Mouse (Mus musculus) midbrain, embryonic 15.5 days (tissue): ENCODE measurements around the gene Bri3bp. TPM values are rescaled to one million over a fixed set of nuclear protein-coding genes. Genes with fewer than 3 reads are reported as not detected.
"Not testable (repeated sequence)": the region's sequence is repeated elsewhere in the genome, so short reads cannot be mapped to it uniquely, and the experiment has no call there.

ENCODE experiments used
- ATAC-seq: fragments of 200-750 bp; cut with Nextera tagmentation; replicated peaks from 2 replicates; pipeline ENCODE4 v1.8.0; 2017; ENCODE audit warnings: moderate TSS enrichment
- H3K27ac ChIP-seq: fragments of 300-500 bp; sonication (generic); 2 replicates; pipeline ENCODE4 v1.5.1; 2015; ENCODE audit warnings: mild to moderate bottlenecking, inconsistent platforms
- H3K27me3 ChIP-seq: fragments of 300-500 bp; sonication (generic); replicated peaks from 2 replicates; pipeline ENCODE4 v1.6.1; 2015; ENCODE audit warnings: inconsistent platforms
- H3K36me3 ChIP-seq: fragments of 300-500 bp; sonication (generic); replicated peaks from 2 replicates; pipeline ENCODE4 v1.6.1; 2015; ENCODE audit warnings: inconsistent platforms
- H3K4me1 ChIP-seq: fragments of 300-500 bp; sonication (generic); 2 replicates; pipeline ENCODE4 v1.6.1; 2015; ENCODE audit warnings: inconsistent platforms
- H3K4me2 ChIP-seq: fragments of 300-500 bp; sonication (generic); 2 replicates; pipeline ENCODE4 v1.6.1; 2015; ENCODE audit warnings: inconsistent platforms, mild to moderate bottlenecking, moderate library complexity
- H3K4me3 ChIP-seq: fragments of 300-500 bp; sonication (generic); 2 replicates; pipeline ENCODE4 v1.5.1; 2015; ENCODE audit warnings: mild to moderate bottlenecking, inconsistent platforms
- H3K9ac ChIP-seq: fragments of 300-500 bp; sonication (generic); 2 replicates; pipeline ENCODE4 v1.6.1; 2015; ENCODE audit warnings: mild to moderate bottlenecking, inconsistent platforms
- H3K9me3 ChIP-seq: fragments of 300-500 bp; sonication (generic); 2 replicates; pipeline ENCODE4 v1.6.1; 2016; ENCODE audit warnings: inconsistent platforms
- WGBS: fragments of 180-500 bp; shearing (Covaris S2); methylation state at CpG from one replicate; pipeline ENCODE4 v1.1.7; 2015; ENCODE audit warnings: mixed read lengths; 5-methylcytosine and 5-hydroxymethylcytosine counted together
- polyA plus RNA-seq: library from polyadenylated mRNA; unstranded; fragments of >200 nt; fragmentation: Nextera tagmentation; extraction: Ambion mirVana; gene quantifications from 2 replicates; pipeline ENCODE4 v1.2.1, GENCODE M21; 2015

Gene Bri3bp
- polyA plus RNA-seq, 1 experiment from 2014 or later: 36.4 TPM

DNA sequence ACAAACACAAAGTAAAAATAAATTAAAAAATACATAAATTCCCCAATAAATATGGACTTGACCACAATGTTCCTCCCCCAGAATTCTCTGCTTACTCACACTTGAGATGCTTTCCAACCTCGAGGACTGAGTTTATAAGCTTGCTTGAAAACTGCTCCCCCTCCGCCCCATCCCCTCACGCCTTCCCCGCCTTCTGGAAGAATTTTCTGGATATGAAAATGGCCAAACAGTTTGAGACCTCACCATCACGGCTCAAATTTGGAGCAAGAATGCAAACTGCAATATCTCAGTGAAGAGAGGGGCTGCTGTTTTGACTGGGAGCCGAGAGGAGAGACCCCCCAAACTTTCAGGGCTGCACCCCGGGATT lies 36.8 kb upstream of the Bri3bp start:
- Histone ChIP-seq H3K4me1 (peaks cover 16% of the 10 kb centered on the region), H3K9me3 (no peaks in the 10 kb centered on the region), H3K4me2 (peak overlapping the region; percentile 68), H3K9ac (peak overlapping the region; percentile 65), H3K27me3 (no peaks in the 10 kb centered on the region), H3K36me3 (no peaks in the 10 kb centered on the region), H3K27ac (peak overlapping the region; percentile 91), H3K4me3 (peak overlapping the region; percentile 53)
- ATAC-seq: no peak
- under 1% methylated on average over 7 of the region's 7 CpGs for WGBS

DNA sequence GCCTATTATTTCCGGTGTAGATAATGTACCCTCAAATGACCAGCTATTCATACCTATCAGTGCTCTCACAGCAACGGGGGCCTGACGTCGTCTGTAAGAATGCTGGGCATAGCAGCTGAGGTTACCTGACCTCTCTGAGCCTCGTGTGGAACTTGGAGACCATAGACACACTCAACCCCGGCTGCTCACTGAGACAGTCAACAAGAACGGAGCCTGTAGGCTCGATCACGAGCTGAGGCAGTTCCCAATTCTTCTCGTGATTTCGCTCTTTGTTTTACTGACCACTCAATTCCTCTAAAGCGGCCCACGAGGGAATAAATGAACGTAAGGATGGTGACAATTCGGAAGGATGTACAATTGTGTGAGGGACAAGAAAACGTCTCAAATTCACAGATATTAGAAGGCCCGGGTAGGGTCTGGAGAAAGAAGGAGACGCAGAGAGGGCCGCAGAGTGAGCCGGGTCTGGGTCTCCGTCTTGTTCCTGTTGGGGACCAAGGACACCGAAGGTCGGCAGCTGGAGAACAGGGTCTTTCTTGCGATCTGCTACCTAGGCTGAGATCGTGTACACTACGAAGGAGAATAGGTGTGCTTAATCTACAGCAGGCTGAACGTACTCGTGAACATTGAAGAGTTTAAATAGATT lies 36.3 kb upstream of the Bri3bp start:
- peak overlapping the region; percentile 68 for H3K4me2 ChIP-seq
- under 1% methylated on average over 28 of the region's 28 CpGs for WGBS
- no peaks in the 10 kb centered on the region for H3K9me3 ChIP-seq
- peak overlapping the region; percentile 65 for H3K9ac ChIP-seq
- no peaks in the 10 kb centered on the region for H3K27me3 ChIP-seq
- ATAC-seq: peak; percentile 28; the same call in 1 of the 2 replicates
- peak overlapping the region; percentile 91 for H3K27ac ChIP-seq
- H3K4me1 ChIP-seq: peaks cover 19% of the 10 kb centered on the region
- H3K36me3 ChIP-seq: no peaks in the 10 kb centered on the region
- H3K4me3 ChIP-seq: peak overlapping the region; percentile 53

DNA sequence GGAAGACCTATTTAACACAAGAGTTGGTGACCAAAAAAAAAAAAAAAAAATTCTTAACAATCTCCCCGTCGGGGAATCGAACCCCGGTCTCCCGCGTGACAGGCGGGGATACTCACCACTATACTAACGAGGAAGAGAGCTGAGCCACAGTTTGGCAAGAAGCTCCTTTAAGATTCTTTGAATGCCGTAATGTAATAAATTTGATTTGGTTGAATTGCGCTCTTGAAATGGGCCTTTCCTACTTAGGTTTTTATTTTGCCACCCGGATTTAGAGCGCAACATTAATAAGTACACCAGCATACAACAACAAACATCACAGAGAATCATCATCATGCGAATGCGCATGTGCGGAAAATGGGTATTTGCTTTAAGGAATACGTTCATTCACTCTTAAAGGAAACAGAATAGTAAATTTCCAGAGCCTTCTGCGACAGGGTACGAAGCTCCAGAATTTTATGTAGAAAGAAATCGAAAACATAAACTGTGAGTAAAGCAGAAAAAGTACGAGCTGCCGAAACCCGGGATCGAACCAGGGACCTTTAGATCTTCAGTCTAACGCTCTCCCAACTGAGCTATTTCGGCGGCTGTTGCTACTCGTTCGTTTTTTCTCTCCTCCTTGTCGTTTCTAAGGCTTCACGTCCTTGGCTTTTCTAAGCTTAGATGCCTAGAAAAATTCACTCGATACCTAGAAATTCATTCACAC lies 35.7 kb upstream of the Bri3bp start:
- H3K9ac ChIP-seq: peak overlapping the region; percentile 65
- H3K36me3 ChIP-seq: no peaks in the 10 kb centered on the region
- H3K4me1 ChIP-seq: peaks cover 19% of the 10 kb centered on the region
- H3K4me3 ChIP-seq: peak overlapping the region; percentile 53
- no peaks in the 10 kb centered on the region for H3K27me3 ChIP-seq
- peak overlapping the region; percentile 68 for H3K4me2 ChIP-seq
- peak overlapping the region; percentile 91 for H3K27ac ChIP-seq
- H3K9me3 ChIP-seq: no peaks in the 10 kb centered on the region
- ATAC-seq: peak; percentile 62
- WGBS: under 1% methylated on average over 31 of the region's 31 CpGs

DNA sequence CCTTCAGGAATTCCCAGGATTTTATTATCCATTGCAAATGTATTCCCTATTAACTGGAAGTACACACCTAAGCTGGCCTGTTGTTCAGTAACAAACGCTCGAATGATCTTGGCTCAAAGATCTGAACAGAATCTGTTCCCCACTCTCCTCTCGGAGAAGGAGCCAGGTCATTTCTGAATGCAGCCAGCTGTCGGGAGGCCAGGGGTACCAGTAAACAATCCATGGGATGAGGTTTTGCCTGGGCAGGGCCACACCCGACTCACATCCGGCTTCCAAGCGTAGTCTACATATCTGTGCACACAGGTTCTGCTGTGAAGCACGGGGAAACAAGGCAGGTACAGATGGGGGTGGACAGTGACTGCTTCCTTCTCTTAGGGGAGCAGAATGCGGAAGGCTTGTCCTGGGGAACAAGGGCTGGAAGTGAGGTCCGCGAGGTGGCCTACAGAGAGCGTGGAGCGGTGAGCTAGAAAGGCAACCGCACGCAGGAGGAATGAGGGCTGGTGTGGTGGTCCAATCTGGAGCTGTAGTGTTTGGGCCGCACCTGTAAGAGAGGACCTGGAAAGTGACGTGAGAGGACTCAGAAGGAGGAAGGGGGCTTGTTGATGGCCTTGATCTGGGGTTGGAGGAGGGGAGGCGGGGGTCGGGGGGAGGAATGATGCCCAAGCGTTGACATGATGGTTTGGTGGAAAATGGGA lies 34.9 kb upstream of the Bri3bp start:
- 2% methylated on average over 20 of the region's 20 CpGs for WGBS
- no peaks in the 10 kb centered on the region for H3K36me3 ChIP-seq
- H3K4me3 ChIP-seq: peak overlapping the region; percentile 53
- peak; percentile 28 for ATAC-seq
- peak overlapping the region; percentile 91 for H3K27ac ChIP-seq
- H3K4me1 ChIP-seq: peaks cover 19% of the 10 kb centered on the region
- peak overlapping the region; percentile 62 for H3K9ac ChIP-seq
- no peaks in the 10 kb centered on the region for H3K9me3 ChIP-seq
- peak overlapping the region; percentile 68 for H3K4me2 ChIP-seq
- H3K27me3 ChIP-seq: no peaks in the 10 kb centered on the region

GRCm38 (mm10) chr5:125407020-125407830 lies 34.1 kb upstream of the Bri3bp start:
- no peaks in the 10 kb centered on the region for H3K27me3 ChIP-seq
- peak overlapping the region; percentile 68 for H3K4me2 ChIP-seq
- ATAC-seq: no peak
- H3K4me1 ChIP-seq: peaks cover 19% of the 10 kb centered on the region
- H3K36me3 ChIP-seq: no peaks in the 10 kb centered on the region
- H3K9me3 ChIP-seq: no peaks in the 10 kb centered on the region
- peak overlapping the region; percentile 91 for H3K27ac ChIP-seq
- 59% methylated on average over 13 of the region's 13 CpGs for WGBS
- peak overlapping the region; percentile 53 for H3K4me3 ChIP-seq
- peak overlapping the region; percentile 62 for H3K9ac ChIP-seq

DNA sequence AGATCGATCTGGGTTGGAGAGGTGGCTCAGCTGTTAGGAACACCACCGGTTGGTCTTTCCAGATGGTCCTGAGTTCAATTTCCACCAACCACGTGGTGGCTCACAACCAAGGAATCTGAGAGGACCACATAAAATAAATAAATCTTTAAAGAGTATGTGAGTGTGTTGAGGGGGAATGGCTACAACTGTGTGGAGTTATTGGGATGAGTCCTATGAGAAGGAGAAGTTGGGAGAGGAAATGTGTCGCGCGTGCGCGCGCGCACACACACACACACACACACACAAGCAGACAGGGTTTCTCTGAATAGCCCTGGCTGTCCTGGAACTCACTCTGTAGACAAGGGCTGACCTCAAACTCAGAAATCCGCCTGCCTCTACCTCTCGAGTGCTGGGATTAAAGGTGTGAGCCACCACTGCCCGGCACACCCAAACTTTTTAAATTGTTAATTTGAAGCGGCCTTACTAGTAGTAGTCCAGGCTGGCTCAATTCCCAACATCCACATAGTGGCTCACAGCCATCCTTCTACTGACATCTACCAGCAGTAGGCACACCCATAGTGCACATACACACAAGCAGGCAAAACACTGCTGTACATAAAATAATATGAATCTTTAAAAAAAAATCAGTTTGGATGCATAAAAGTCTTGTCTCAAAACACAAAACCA lies 33.3 kb upstream of the Bri3bp start:
- H3K9ac ChIP-seq: no peak overlapping the region
- no peaks in the 10 kb centered on the region for H3K27me3 ChIP-seq
- no peaks in the 10 kb centered on the region for H3K9me3 ChIP-seq
- peak overlapping the region; percentile 91; the same call in 1 of the 2 replicates for H3K27ac ChIP-seq
- H3K4me3 ChIP-seq: no peak overlapping the region
- peaks cover 19% of the 10 kb centered on the region for H3K4me1 ChIP-seq
- H3K4me2 ChIP-seq: no peak overlapping the region
- 67% methylated on average over 14 of the region's 14 CpGs for WGBS
- no peak for ATAC-seq
- no peaks in the 10 kb centered on the region for H3K36me3 ChIP-seq

- Histone ChIP-seq H3K9me3 (no peaks in the 10 kb centered on the region), H3K27me3 (no peaks in the 10 kb centered on the region), H3K36me3 (peaks cover 7% of the 10 kb centered on the region; the same call in 1 of the 2 replicates), H3K4me2 (peak overlapping the region; percentile 34), H3K27ac (peak overlapping the region; percentile 36), H3K4me1 (peaks cover 15% of the 10 kb centered on the region), H3K9ac (no peak overlapping the region), H3K4me3 (peak overlapping the region; percentile 21)
- WGBS: under 1% methylated on average over 13 of the region's 13 CpGs
- ATAC-seq: peak; percentile 37
These were observed 32.5 kb upstream of the Bri3bp start for GRCm38 (mm10) chr5:125408842-125409241.

DNA sequence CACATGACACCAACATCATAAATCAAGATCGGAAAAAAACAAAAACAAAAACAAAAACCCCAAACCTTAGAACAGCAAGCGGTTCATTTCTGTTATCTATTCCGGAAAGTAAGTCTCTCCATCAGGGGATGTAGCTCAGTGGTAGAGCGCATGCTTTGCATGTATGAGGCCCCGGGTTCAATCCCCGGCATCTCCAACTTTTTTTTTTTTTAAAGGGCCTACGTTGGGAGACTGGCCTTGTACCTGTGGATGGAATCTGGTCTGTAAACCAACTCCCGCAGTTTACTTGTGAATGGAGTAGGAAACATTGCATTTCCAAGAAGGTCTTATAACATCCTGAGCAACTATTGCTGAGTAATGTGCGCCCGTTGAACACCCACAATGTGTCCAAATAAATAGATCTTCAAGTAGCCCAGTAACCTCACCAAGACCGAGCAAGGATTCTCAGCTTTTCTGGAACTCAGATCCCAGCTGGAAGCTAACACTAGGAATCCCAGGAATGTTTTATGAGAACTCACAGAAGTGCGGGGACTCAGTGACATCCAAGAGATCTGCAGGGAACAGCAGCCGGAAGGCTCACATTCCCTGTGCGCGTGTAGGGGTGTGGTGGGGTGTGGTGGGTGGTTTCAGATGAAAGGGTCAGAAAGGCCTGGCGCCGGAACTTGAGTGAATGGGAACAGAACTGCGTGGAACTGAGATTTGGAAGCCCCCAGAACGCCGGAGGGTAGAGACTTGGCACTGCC lies 31.8 kb upstream of the Bri3bp start:
- no peak overlapping the region for H3K9ac ChIP-seq
- H3K27me3 ChIP-seq: no peaks in the 10 kb centered on the region
- no peaks in the 10 kb centered on the region for H3K9me3 ChIP-seq
- H3K4me1 ChIP-seq: peaks cover 14% of the 10 kb centered on the region
- peak overlapping the region; percentile 21 for H3K4me3 ChIP-seq
- 10% methylated on average over 20 of the region's 20 CpGs for WGBS
- peaks cover 11% of the 10 kb centered on the region for H3K36me3 ChIP-seq
- no peak for ATAC-seq
- peak overlapping the region; percentile 36; the same call in 1 of the 2 replicates for H3K27ac ChIP-seq
- H3K4me2 ChIP-seq: peak overlapping the region; percentile 34

GRCm38 (mm10) chr5:125411972-125412530 lies 29.3 kb upstream of the Bri3bp start:
- peaks cover 9% of the 10 kb centered on the region for H3K4me1 ChIP-seq
- no peak overlapping the region for H3K27ac ChIP-seq
- ATAC-seq: no peak
- no peak overlapping the region for H3K9ac ChIP-seq
- H3K4me2 ChIP-seq: no peak overlapping the region
- no peak overlapping the region for H3K4me3 ChIP-seq
- no peaks in the 10 kb centered on the region for H3K27me3 ChIP-seq
- H3K9me3 ChIP-seq: no peaks in the 10 kb centered on the region
- WGBS: 55% methylated on average over 5 of the region's 5 CpGs
- H3K36me3 ChIP-seq: peaks cover 36% of the 10 kb centered on the region

DNA sequence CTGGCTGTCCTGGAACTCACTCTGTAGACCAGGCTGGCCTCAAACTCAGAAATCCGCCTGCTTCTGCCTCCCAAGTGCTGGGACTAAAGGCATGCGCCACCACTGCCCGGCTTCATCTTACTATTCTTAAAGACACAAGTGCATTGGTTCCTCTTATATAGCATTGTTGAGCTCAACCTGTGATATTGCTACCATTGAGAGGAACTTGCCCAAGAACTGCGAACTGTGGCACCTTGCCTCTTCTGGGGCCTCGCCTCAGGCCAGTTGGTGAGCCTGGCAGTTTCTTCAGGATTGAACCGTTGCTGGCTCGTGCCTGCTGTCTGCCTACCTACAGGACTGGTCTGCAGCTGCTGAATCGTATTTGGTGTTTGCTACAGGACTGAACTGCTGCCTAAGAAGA lies 28.8 kb upstream of the Bri3bp start:
- ATAC-seq, H3K4me2 ChIP-seq: not testable (repeated sequence)
- WGBS: 93% methylated on average over 8 of the region's 8 CpGs

DNA sequence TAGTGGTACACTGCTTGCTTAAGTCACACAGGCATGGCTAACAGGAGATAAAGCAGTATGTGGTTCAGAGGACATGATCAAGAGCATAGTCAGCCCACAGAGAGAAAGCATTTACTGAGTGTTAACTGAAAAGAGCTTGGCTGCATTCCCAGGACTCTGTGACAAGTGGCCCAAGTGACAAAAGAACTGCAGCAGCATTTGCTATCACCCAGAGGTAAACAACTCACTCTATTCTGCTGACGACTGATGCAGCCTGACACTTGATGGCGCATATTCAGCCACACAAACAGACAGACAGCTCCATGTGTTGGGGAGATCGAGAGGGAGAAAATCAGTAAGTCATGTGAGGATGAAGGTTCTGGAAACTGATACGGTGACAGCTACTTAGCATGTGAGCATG lies 27.6 kb upstream of the Bri3bp start:
- no peak for ATAC-seq
- peaks cover 50% of the 10 kb centered on the region for H3K36me3 ChIP-seq
- no peak overlapping the region for H3K4me3 ChIP-seq

More for the DNA sequence above, 28.8 kb upstream of the Bri3bp start:
- H3K4me1 ChIP-seq, H3K27me3 ChIP-seq, H3K9ac ChIP-seq, H3K4me3 ChIP-seq, H3K27ac ChIP-seq, H3K9me3 ChIP-seq: not testable (repeated sequence)
- peaks cover 40% of the 10 kb centered on the region for H3K36me3 ChIP-seq

More for the DNA sequence above, 27.6 kb upstream of the Bri3bp start:
- H3K4me2 ChIP-seq: no peak overlapping the region
- no peaks in the 10 kb centered on the region for H3K9me3 ChIP-seq
- WGBS: 76% methylated on average over 4 of the region's 4 CpGs
- H3K4me1 ChIP-seq: 0 out of 2 replicates have a peak, but pooled peaks cover 4% of the 10 kb centered on the region
- no peak overlapping the region for H3K27ac ChIP-seq
- no peak overlapping the region for H3K9ac ChIP-seq
- H3K27me3 ChIP-seq: no peaks in the 10 kb centered on the region
